Mouse (Mus musculus): Measurements from ENCODE around the gene Ccnb2.

Gene Ccnb2

GRCm38 (mm10) chr9:70383750-70384149, 37.6 kb downstream of the Ccnb2 start:
- DNase-seq = no peak

DNA sequence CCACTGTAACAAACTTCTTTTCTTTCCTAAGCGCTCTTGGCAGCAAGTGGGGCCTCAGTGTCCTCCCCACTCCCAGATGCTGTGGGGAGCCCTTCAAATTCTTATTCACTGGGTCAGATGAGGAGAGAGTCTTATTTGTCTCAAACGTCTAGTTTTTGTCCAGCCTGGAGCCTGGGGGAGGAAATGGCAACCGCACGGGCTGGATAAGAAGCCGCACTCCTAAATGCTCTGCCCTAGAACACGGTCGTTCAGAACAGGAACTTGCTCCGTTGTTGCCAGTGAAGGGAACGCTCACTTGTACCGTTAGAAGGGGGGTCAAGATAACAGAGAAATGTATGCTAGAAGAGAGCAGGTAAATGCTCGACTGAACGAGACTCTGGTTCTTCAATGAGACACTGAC, 39.3 kb downstream of the Ccnb2 start:
- DNase-seq = no peak

- DNase-seq = no peak
Measured at GRCm38 (mm10) chr9:70379502-70380467, 41.6 kb downstream of the Ccnb2 start.

- no peak for DNase-seq
Measured at GRCm38 (mm10) chr9:70371638-70372037, 49.7 kb downstream of the Ccnb2 start.

DNA sequence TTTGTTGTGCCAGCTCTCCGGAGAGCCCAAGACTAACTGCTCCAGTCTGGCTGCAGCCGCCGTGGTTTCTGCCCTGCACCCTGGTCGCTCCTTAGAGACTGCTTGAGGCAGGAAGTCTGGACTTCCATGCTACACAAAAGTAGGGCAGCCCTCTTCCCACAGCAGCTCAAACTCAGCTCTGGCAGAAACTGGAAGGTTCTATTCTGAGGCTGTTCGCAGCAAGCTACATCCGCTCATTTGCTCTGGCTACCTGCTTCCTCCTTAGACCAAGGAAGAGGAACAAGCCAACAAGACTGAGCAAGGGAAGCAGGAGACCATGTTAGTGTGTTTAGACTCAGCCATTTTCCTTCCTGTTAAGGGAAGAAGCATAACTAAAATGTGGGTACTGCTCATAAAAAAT, 54.4 kb downstream of the Ccnb2 start:
- DNase-seq = no peak

GRCm38 (mm10) chr9:70365915-70366314, 55.4 kb downstream of the Ccnb2 start:
- DNase-seq = no peak

DNA sequence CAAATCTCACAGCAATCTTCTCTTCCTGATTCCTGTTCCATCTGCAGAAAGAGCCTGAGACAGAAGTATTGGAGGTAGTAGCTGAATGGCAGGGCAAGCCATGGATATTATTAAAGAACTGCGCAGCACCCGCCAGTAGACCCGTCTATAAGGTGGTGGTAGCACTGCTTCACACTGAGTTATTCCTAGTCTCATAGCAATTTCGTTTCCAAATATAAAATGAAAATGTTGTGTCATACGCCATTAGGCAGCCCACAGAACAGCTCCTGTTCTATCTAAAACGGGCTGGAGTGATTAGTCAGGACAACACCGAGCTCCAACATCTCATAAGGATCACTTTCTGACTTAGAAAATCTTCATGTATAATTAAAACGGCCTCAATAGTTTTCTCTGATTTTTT, 56.6 kb downstream of the Ccnb2 start:
- no peak for DNase-seq

DNA sequence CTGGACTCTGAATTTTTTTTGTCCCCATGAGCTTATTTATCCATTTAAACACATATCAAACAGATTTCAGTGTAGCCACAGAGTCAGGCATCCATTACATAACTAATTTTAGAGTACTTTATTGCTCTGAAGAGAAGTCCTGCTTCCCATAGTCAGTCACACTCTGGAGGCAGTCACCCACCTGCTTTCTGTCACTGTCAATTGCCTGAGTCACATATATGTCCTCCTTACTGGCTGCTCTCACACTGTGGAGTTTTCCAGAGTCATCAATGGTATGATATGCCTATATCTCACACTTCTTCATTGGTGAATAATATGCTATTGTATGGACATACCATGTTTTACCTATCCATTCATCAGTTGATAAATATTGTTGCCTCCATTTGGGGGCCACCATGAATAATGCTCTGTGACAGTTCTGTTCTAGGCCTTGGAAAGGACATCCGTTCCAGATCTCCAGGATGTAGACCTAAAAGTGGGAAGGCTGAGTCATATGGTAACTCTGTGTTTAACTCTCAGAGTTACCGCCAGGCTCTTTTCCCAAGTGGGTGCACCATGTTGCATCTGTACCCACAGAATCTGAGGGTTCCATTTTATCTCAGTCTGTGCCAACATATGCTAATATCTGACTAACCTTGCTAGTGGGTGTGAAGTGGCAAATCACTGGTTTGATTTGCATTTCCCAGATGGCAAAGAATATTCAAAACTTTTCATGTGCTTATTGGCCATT, 61.8 kb downstream of the Ccnb2 start:
- no peak for DNase-seq
